Mouse (Mus musculus) CD4-positive helper T cell, adult 2 months (primary cell): ENCODE measurements around the gene Vamp4.
"Not testable (repeated sequence)": the region's sequence is repeated elsewhere in the genome, so short reads cannot be mapped to it uniquely, and the experiment has no call there.

Experiments
- DNase-seq: peaks from one replicate; pipeline ENCODE4 v3.0.0-alpha.2; 2012; ENCODE audit warnings: low read depth, missing footprints, low spot score

The Vamp4 gene

DNA sequence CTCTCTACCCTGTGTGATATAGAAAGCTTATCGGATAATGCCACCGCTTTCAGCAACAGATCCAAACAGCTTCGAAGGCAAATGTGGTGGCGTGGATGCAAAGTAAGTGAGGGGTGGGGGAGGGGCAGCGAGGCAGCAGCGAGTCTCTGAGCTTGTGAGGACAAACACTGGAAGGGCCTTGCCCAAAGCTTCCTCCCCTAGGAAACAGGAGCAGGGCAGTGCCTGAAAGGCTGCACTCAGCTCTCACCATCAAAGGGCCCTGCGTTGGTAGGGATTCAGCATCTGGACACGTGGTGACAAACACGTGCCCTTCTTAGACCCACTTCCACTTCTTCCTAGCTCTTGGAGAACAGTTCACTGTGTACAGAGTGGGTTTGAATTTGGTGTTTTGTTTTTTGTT is 19.1 kb downstream of the Vamp4 start:
- no peak for DNase-seq

GRCm38 (mm10) chr1:162590415-162590997 is 20.2 kb downstream of the Vamp4 start:
- DNase-seq: no peak

DNA sequence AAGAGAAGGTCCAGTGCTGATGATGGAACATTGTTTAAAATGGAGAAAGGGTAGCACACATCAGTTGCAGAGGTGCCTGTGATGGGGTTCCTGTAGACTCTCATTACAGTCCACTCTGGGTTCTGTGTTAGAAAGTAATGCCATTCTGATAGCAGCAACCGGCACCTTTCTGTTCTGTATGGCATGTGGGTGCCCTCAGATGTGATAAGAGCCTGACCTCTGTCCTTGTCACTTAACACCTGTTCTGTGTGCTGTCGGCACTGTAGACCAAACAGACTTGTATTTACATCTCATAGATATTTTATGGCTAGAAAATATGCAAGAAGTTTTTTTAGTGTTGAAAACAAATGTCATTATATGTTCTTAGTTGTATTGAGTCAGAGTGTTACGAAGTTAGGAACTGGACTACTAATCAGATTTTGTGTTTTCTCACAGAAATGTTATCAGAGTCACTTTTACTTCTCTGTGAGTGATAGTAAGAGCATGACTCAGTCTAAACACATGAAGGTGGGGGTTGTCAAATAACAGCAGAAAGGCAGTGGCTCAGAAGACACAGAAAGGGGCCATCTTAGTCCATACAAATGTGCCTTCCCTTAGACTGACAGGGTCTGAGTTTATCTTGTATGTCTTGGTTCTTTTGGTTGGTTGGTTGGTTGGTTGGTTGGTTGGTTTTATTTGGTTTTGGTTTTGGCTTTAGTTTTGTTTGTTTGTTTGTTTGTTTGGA is 27.2 kb downstream of the Vamp4 start:
- DNase-seq: no peak

- no peak for DNase-seq
Measured at GRCm38 (mm10) chr1:162599617-162600016, 29.3 kb downstream of the Vamp4 start.

DNA sequence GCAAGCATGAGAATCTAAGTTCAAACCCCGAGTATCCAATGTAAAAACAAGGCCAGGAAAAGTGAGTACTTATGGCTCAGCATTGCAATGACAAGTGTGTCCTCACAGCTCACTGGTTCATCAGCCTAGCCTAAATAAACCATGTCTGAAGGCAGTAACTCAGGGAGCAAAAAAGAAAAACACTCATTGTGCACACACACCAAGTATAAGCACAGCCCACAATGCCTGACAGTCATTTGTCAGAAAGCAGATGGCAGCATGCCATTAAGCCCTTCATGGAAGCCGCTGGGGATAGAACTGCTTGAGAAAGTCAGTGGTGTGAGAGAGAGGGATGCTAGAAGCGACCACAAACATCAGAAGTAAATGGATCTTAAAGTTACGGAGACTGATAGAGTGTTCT is 31.0 kb downstream of the Vamp4 start:
- DNase-seq: no peak

DNA sequence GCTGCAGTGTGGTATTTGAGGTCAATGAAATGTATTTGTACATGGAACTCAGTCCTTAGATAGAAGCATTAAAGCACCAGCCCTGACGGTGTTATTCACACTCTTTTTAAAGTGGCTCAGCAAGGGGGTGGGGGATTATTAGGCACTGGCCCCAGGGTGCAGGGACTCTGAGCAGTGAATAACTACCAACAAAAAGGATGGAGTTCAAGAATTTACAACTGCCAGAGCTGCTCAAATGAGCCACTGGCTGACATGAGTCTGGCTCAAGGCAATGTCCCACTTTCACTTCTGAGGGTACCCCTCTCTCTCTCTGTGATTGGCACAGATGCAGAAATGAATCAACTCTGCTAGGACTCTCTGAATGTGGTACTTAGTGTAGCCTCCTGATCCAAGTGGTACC is 37.8 kb downstream of the Vamp4 start:
- no peak for DNase-seq

DNA sequence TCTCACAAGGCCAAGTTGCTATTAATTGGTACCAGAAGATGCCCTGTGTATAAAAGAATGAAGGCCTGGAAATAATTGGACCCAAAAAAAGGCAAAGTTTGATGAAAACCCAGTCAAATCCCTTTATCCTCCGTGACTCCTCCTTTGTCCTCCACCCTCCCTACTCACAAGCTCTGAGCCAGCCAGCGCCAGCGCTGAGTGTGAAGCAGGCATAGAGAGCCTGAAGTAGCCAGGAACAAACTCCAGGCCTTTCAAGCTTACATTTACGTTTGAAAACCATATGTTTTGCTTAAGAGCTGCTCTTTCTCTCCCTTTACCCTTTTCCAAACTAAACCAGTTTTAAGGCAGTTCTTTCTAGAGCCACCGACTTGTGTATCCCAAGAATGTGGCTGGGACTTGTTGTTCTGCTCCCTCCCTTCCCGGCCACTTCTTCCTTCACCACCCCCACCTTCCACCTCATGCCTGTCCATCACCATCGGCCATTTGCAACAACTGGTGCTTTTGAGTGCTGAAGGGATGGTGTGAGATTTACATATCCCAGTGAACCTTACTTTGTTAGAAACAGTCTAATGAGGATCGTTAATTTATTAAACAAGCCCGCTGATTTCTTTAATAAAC is 39.4 kb downstream of the Vamp4 start:
- DNase-seq: no peak

GRCm38 (mm10) chr1:162611191-162611590 is 40.9 kb downstream of the Vamp4 start:
- DNase-seq: no peak

- peak; percentile 81 for DNase-seq
Measured at GRCm38 (mm10) chr1:162615511-162615910, 45.2 kb downstream of the Vamp4 start.

GRCm38 (mm10) chr1:162620487-162620886 is 50.2 kb downstream of the Vamp4 start:
- peak; percentile 34 for DNase-seq

DNA sequence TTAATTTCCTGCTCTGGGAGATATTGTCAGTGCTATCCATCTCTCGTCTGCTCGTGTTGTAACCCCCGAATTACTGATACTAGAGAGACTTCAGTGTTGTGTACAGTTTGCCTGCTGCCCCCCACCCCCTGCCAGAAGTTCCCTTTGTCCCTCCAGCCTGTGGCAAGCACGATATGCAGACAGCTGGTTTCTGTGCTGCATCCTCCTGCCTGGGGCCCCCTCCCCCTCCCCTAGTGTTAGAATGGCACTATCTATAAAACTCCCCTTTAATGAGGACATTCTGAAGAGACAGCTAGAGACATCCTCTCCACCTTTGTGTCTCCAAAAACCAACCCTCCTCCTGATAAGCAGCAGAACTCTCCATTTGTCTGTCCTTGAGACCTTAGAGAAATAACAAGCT is 53.6 kb downstream of the Vamp4 start:
- no peak for DNase-seq

- DNase-seq: peak; percentile 46
Measured at GRCm38 (mm10) chr1:162625229-162625628, 54.9 kb downstream of the Vamp4 start.

DNA sequence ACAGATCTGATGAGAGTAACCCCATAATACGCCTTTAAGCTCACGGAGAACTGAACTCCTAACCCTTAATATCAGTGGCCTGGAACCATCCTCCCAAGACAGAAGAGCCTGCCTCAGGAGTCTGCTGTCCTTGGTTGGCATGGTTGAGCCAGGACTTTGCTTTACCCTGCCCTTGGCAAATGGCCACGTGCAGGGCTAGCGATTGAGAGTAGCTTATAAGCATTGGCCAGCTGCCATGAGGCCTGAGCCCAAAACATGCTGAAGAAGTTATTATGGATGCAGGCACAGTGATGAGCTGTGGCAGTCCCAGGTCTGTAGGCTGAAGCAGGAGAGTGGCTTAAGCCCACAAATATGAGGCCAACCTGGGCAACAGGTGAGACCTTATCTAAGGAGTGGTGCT is 57.5 kb downstream of the Vamp4 start:
- not testable (repeated sequence) for DNase-seq

- DNase-seq: not testable (repeated sequence)
Measured at GRCm38 (mm10) chr1:162628326-162628725, 58.0 kb downstream of the Vamp4 start.

DNA sequence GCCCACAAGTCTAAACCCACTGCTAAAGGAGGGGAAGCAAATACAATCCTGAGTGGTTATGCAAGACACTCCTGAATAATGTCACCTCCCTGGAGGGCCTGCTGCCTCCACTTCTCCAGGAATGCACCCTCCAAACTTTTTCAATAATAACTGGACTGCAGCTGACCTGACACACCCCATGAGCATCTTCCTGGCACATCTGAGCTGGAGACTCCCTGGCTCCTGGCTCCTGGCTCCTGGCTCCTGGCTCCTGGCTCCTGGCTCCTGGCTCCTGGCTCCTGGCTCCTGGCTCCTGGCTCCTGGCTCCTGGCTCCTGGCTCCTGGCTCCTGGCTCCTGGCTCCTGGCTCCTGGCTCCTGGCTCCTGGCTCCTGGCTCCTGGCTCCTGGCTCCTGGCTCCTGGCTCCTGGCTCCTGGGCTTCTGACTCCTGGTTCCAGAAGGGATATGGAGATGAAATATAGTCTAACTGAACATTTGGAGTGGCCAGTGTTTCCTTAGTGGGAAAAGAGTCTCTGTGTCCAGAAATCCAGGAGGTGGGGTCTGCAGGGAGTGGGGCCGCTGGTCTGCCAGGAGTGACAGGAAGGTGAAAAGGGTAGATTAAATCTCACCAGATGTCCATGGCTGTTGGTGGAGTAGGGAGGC is 65.1 kb downstream of the Vamp4 start:
- not testable (repeated sequence) for DNase-seq

DNA sequence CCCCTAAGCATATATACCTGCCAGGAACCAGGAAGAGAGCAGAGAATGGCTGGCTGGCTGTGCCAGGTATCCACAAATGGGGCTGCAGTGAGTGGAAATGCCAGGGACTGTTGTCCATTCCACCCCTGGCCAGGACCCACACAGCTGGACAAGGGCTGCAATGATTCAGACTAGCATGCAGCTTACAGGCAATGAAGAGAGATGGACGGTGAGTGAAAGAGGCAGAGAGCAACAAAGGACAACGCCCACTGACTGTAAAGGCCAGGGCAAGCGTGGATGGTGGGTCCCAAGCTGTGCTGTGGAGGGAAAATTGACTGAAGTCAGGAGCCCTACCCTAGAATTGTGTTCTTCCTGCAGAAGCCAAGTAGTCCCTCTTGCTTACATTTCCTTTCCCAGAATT is 66.2 kb downstream of the Vamp4 start:
- DNase-seq: no peak

- DNase-seq: no peak
Measured at GRCm38 (mm10) chr1:162638535-162638934, 68.2 kb downstream of the Vamp4 start.

GRCm38 (mm10) chr1:162639051-162639750 is 68.9 kb downstream of the Vamp4 start, which contains the start of gene Myoc:
Gene Myoc (plus strand): TSS chr1:162639155.
- no peak for DNase-seq

- DNase-seq: no peak
Measured at GRCm38 (mm10) chr1:162639861-162640260, 69.5 kb downstream of the Vamp4 start.

GRCm38 (mm10) chr1:162642591-162642990 is 72.3 kb downstream of the Vamp4 start:
- DNase-seq: no peak

GRCm38 (mm10) chr1:162643752-162644151 is 73.4 kb downstream of the Vamp4 start:
- DNase-seq: no peak
